Mouse (Mus musculus): ENCODE measurements around the gene 1700030J22Rik. TPM values are rescaled to one million over a fixed set of nuclear protein-coding genes. Genes with fewer than 3 reads are reported as not detected.

The 1700030J22Rik gene
- 1.2 and 1.5 TPM in 2 replicates for polyA plus RNA-seq (2012; rRNA removed)

DNA sequence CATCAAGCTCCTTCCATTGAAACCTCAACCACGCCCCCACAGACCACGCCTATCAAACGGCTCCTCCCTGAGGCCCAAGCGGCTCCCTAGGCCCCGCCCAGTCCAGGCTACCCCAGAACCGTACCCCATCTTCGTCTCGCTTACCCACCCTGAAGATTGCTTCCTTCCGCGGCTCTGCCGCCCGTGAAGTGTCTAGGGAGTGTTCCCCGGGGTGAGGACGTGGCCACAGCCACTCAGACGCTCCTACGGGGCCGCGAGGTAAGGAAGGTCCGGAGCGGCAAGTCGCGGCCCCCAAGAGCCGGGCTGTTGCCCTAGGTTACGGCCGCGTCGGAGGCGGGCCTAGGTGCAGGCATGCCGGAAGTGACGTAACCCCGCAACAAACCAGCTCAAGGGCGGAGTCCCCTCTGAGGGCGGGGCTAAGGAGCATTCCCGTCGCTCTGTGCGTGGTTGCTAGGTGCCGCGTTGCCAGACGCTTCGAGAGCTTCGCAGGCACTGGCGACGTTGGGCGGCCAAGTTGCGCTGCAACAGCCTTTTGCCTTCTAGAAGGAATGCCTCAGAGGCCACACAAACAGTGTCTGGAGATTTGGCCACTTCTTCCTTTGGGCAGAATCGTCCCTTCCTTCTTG is at the start of gene 1700030J22Rik:
TSS of gene 1700030J22Rik (minus strand) at position 329 of the 626 bp plus-strand sequence.
- peak; percentile 99 for DNase-seq
- Histone ChIP-seq H3K4me1 (ENCODE audit: control insufficient read depth, insufficient read depth, low read length) (no peaks in the 10 kb centered on the region), H3K4me3 (replicated peaks; ENCODE audit: extremely low read depth, low read depth, low read length) (peak within 1 kb of the TSS; percentile 92)
- under 1% methylated on average over 46 of the region's 46 CpGs for WGBS
- TF ChIP-seq POLR2A (IDR thresholded peaks at IDR 0.05; ENCODE audit: borderline replicate concordance, extremely low read depth, low read depth, low read length): peak; percentile 48; the same call in 1 of the 2 replicates
- TF ChIP-seq CTCF (IDR thresholded peaks at IDR 0.05; ENCODE audit: insufficient read depth, low read length): peak; percentile 17; the same call in 1 of the 2 replicates

DNA sequence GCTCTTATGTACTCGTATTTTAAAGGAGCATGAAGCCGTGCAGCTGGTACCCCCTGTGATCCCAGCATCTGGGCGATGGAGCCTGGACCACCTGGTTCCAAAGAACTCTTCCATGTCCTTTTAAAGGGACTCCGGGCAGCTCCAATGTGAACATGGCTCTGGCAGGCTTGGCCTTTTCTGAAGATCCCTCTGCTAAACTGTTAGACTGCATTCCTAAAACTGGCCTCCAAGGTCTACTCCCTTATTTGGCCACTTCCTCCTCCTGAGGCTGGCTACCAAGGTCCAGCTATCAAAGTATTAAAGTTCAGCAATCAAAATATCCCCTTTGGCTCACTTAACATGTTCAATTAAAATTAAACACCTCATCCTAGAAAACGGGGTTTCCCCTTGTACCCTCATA is 48.8 kb upstream of the 1700030J22Rik start:
- WGBS: 85% methylated on average over 5 of the region's 5 CpGs
- H3K4me3 ChIP-seq (replicated peaks; ENCODE audit: extremely low read depth, low read depth, low read length): no peak overlapping the region
- no peak for TF ChIP-seq POLR2A (IDR thresholded peaks at IDR 0.05; ENCODE audit: borderline replicate concordance, extremely low read depth, low read depth, low read length)
- TF ChIP-seq CTCF (IDR thresholded peaks at IDR 0.05; ENCODE audit: insufficient read depth, low read length): no peak
- no peak for DNase-seq
- no peaks in the 10 kb centered on the region for H3K4me1 ChIP-seq (ENCODE audit: control insufficient read depth, insufficient read depth, low read length)

DNA sequence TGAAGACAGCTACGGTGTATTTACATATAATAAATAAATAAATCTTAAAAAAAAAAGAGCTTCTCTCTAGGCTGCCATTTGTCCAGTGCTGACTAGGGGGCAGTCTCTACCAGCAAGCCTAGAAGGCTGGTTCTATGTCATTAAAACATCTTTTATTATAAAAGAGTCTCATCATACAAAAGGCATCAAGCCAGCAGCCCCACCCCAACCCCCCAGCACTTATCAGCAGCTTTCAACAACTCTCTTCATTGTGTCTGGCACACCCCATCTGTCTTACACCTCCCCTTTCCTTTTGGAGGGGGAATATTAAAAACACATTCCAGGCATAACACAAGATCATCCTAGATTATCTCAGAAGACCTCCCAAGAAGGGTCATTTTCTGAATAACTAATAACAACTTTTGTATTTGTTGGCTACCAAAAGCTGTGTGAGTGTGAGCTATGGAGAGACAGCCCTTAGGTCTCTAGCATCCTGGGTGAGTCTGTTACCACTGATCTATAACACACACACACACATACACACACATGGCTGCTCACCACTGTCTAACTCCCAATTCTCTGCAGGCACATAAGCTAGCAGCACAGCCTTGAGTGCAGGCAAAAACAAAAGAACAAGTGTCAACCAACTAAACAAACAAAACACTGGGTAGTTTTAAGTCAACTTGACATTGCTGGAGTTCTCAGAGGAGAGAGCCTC is 43.7 kb upstream of the 1700030J22Rik start:
- Histone ChIP-seq H3K4me1 (ENCODE audit: control insufficient read depth, insufficient read depth, low read length) (no peaks in the 10 kb centered on the region), H3K4me3 (replicated peaks; ENCODE audit: extremely low read depth, low read depth, low read length) (no peak overlapping the region)
- TF ChIP-seq CTCF (IDR thresholded peaks at IDR 0.05; ENCODE audit: insufficient read depth, low read length): no peak
- TF ChIP-seq POLR2A (IDR thresholded peaks at IDR 0.05; ENCODE audit: borderline replicate concordance, extremely low read depth, low read depth, low read length): no peak
- DNase-seq: no peak
- WGBS: 38% methylated on average over 1 of the region's 1 CpGs

DNA sequence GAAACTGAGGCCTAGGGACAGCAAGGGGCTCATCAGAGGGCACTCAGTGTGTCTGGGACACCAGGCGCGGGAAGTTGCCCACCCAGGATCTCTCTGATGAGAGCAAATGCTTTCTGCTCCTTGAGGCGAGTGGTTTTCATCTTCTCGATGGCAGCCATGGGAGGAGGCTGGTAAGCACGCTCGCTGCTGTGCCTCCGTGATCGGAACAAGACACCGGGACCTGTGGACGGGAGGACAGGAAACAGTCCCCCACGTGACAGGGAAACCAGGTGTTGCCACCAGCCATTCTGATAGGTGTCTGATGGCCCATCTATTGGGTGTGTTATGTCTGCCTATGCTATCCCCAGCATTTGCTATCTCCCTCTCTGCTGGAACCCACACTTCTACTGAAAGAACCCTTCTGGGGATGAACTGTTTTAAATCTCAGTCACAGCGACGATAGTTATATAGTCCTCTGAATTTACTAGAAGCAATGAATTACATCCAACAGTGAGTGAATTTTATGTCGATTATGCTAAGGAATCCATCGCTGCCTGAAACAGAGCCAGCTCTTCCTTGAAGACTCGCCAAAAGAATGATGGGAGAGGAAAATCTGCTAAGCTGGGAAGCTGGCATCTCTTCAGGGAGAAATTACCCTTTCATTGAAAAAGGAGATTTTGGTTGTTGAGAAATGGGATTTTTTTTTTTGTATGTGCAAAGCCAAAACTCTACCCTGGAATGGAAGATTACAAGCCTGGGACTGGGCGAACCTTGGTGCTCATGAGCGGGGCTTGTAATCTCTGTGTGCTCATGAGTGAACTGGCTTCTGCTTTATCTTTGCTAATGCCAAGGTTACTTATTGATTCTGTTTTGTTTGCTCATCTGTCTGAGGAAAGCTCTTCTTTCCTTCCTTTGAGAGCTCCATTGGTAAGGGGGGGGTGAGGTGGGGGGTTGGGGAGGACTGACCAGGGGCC is 40.8 kb upstream of the 1700030J22Rik start:
- WGBS: 77% methylated on average over 18 of the region's 18 CpGs
- no peak for TF ChIP-seq CTCF (IDR thresholded peaks at IDR 0.05; ENCODE audit: insufficient read depth, low read length)
- no peak for TF ChIP-seq POLR2A (IDR thresholded peaks at IDR 0.05; ENCODE audit: borderline replicate concordance, extremely low read depth, low read depth, low read length)
- no peak for DNase-seq
- H3K4me1 ChIP-seq (ENCODE audit: control insufficient read depth, insufficient read depth, low read length): no peaks in the 10 kb centered on the region
- H3K4me3 ChIP-seq (replicated peaks; ENCODE audit: extremely low read depth, low read depth, low read length): no peak overlapping the region

DNA sequence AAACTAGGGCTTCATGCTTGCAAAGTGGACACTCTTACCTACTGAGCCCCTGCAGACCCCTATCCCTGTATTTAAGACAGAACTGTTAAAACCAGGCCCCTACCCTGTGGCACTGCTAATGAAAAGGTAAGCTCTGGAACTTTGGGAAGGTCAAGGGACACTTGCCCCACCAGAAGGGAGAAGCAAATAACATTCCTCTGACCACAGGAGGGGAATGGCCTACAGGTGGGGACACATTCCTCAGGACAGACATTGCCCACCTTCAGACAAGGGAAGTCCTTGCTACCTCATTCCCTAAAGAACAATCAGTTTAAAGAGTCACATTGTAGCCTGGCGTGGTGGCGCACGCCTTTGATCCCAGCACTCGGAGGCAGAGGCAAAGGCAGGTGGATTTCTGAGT is 39.1 kb upstream of the 1700030J22Rik start:
- TF ChIP-seq CTCF (IDR thresholded peaks at IDR 0.05; ENCODE audit: insufficient read depth, low read length) (no peak), POLR2A (IDR thresholded peaks at IDR 0.05; ENCODE audit: borderline replicate concordance, extremely low read depth, low read depth, low read length) (no peak)
- DNase-seq: no peak
- H3K4me1 ChIP-seq (ENCODE audit: control insufficient read depth, insufficient read depth, low read length): no peaks in the 10 kb centered on the region
- 90% methylated on average over 4 of the region's 4 CpGs for WGBS
- no peak overlapping the region for H3K4me3 ChIP-seq (replicated peaks; ENCODE audit: extremely low read depth, low read depth, low read length)

DNA sequence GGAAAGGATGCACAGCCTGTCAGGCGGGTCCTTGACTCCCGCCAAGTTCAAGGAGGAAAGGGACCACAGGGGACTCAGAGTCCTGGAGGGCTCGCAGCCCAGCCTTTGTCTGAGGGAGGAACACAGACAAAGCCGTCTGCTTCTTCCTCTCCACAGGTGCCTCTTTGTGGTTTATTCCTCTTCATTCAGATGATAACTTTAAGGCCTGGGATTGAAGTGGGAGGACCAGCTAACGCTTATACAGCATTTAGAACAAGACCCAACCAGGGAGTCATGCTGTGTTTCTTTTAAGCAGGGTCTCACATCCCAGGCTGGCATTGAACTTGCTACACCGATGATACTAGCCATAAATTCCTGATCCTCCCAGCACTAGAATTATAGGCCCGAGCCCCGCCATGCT is 38.2 kb upstream of the 1700030J22Rik start:
- DNase-seq: no peak
- Histone ChIP-seq H3K4me1 (ENCODE audit: control insufficient read depth, insufficient read depth, low read length) (no peaks in the 10 kb centered on the region), H3K4me3 (replicated peaks; ENCODE audit: extremely low read depth, low read depth, low read length) (no peak overlapping the region)
- 68% methylated on average over 8 of the region's 8 CpGs for WGBS
- TF ChIP-seq CTCF (IDR thresholded peaks at IDR 0.05; ENCODE audit: insufficient read depth, low read length) (no peak), POLR2A (IDR thresholded peaks at IDR 0.05; ENCODE audit: borderline replicate concordance, extremely low read depth, low read depth, low read length) (no peak)

DNA sequence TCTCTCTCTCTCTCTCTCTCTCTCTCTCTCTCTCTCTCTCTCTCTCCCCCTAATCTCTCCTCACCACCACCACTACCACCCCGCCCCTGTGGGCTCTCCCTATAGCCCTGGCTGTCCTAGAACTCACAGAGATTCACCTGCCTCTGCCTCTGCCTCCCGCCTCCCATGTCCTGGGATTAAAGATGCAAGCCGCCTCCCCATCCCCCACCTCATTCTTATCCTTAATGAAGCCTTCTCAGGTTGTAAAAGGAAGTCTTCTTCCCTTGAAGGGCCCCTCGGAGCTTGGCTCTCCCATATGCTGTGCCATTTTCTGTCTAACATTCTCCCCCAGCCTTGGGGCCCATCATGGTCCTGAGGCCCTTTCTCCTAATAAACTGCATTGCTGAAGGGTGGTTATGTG is 36.9 kb upstream of the 1700030J22Rik start:
- no peak for DNase-seq
- TF ChIP-seq POLR2A (IDR thresholded peaks at IDR 0.05; ENCODE audit: borderline replicate concordance, extremely low read depth, low read depth, low read length) (no peak), CTCF (IDR thresholded peaks at IDR 0.05; ENCODE audit: insufficient read depth, low read length) (no peak)
- H3K4me3 ChIP-seq (replicated peaks; ENCODE audit: extremely low read depth, low read depth, low read length): no peak overlapping the region
- H3K4me1 ChIP-seq (ENCODE audit: control insufficient read depth, insufficient read depth, low read length): no peaks in the 10 kb centered on the region
- WGBS: 65% methylated on average over 4 of the region's 4 CpGs

DNA sequence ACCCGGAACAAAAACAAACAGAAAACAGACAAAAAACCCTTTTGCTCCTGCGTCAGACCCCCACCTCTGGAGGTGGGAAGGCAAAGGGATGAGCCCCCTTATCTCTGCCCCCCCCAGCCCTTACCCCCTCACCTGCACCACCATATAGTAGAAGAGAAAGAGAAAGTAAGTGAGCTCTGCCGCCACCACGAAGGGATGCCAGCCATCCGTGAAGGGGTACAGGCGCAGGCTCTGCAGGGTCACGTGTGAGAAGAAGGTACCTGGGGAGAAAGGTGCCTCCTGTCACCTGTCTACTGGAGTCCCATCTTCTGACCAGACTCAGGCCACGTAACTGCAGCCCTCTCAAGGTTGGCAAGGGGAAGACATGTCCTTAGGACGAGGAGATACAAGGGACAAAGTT is 32.6 kb upstream of the 1700030J22Rik start:
- no peak overlapping the region for H3K4me3 ChIP-seq (replicated peaks; ENCODE audit: extremely low read depth, low read depth, low read length)
- 83% methylated on average over 9 of the region's 9 CpGs for WGBS
- DNase-seq: no peak
- H3K4me1 ChIP-seq (ENCODE audit: control insufficient read depth, insufficient read depth, low read length): no peaks in the 10 kb centered on the region
- TF ChIP-seq POLR2A (IDR thresholded peaks at IDR 0.05; ENCODE audit: borderline replicate concordance, extremely low read depth, low read depth, low read length): no peak
- TF ChIP-seq CTCF (IDR thresholded peaks at IDR 0.05; ENCODE audit: insufficient read depth, low read length): no peak

DNA sequence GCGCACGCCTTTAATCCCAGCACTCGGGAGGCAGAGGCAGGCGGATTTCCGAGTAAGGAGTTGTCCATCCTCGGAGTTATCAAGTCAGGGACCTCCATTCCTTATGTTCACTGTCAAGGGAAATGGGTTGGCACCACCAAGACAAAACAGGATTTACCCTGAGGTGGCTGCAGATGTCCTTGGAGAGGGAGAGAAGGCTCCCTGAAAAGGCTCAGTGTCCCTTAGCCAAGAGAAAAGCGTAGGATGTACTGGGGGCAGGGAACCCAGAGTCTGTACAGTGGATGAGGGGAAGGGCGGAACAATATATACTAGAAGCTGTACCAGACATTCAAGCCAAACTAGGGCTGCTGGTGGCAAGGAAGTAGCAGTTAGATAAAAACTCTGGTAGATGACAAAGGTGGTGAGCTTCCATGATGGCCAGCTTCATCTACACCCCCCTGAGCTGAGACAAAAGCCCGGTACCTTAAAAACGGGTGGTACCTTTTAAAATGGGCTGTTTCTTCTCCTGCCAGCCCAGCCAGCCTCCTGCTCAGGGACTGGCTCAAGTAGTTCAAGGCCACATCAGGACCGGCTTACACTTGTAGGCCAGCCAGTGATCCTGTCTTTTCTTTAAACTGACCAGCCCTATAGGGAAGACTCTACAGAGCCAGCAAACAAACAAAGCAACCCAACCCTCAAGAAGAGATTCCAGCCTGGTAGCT is 15.4 kb upstream of the 1700030J22Rik start:
- TF ChIP-seq POLR2A (IDR thresholded peaks at IDR 0.05; ENCODE audit: borderline replicate concordance, extremely low read depth, low read depth, low read length): no peak
- Histone ChIP-seq H3K4me3 (replicated peaks; ENCODE audit: extremely low read depth, low read depth, low read length) (no peak overlapping the region), H3K4me1 (ENCODE audit: control insufficient read depth, insufficient read depth, low read length) (peaks cover 5% of the 10 kb centered on the region)
- 57% methylated on average over 11 of the region's 11 CpGs for WGBS
- DNase-seq: no peak
